Mouse (Mus musculus) thymus, adult 2 months (tissue): ENCODE results near the gene Fanci.

Experiments
- CTCF ChIP-seq: fragments of 200-500 bp; IDR thresholded peaks from 2 replicates; pipeline ENCODE4 v1.5.1; 2012; ENCODE audit warnings: mild to moderate bottlenecking, control low read depth, low read length, moderate library complexity, borderline replicate concordance; ENCODE audit not compliant: control insufficient read depth, poor library complexity, insufficient read depth; ENCODE audit errors: extremely low read depth
- POLR2A ChIP-seq: fragments of 200-500 bp; IDR thresholded peaks from 2 replicates; pipeline ENCODE4 v1.6.1; 2012; ENCODE audit warnings: mild to moderate bottlenecking, low read length, control low read depth, moderate library complexity; ENCODE audit not compliant: control insufficient read depth, poor library complexity, insufficient read depth; ENCODE audit errors: extremely low read depth

DNA sequence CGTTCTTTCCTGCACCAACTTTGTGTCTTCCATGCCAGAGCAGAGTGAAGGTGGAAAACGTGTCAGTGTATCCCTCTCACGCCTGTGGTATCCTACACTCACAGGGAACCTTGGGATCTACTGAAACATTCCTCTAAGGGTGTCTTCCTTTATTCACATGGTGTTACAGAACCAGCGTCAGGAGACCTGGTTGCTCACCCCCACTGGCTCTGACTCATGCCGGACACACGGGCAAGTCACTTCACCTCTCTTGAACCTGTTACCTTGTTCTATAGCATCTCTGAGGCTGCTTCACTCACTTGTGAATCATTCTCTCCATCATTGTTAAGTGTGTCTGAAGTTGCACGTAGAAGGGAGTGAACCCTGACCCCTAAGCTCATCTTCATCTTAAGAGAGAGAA is 28.9 kb upstream of the Fanci start:
- TF ChIP-seq CTCF (no peak), POLR2A (no peak)
